Mouse (Mus musculus) embryo, embryonic 9.5 days (tissue): ENCODE data around the gene 1700023F06Rik.
A peak's percentile ranks its signal among the peaks of the same experiment; 100 is the strongest.
"Not testable (repeated sequence)": the region's sequence is repeated elsewhere in the genome, so short reads cannot be mapped to it uniquely, and the experiment has no call there.

Source experiments
- DNase-seq: peaks from one replicate; pipeline ENCODE4 v3.0.0-alpha.2; 2017; ENCODE audit errors: extremely low spot score

Gene 1700023F06Rik

GRCm38 (mm10) chr11:103222718-103223117 is 14.4 kb upstream of the 1700023F06Rik start:
- DNase-seq, result not testable (repeated sequence)

- no peak for DNase-seq
Measured at GRCm38 (mm10) chr11:103221437-103221836, 13.1 kb upstream of the 1700023F06Rik start.

- DNase-seq, result no peak
Measured at GRCm38 (mm10) chr11:103219995-103220394, 11.6 kb upstream of the 1700023F06Rik start.

GRCm38 (mm10) chr11:103219259-103219658 is 10.9 kb upstream of the 1700023F06Rik start:
- DNase-seq, result no peak

GRCm38 (mm10) chr11:103218517-103218901 is 10.2 kb upstream of the 1700023F06Rik start:
- no peak for DNase-seq

GRCm38 (mm10) chr11:103217790-103218516 is 9.6 kb upstream of the 1700023F06Rik start, which contains the start of gene Spata32:
Spata32 (minus strand) TSS chr11:103218432.
- DNase-seq, result peak; percentile 63

GRCm38 (mm10) chr11:103215355-103215754 is 7.0 kb upstream of the 1700023F06Rik start:
- no peak for DNase-seq

GRCm38 (mm10) chr11:103213712-103214111 is 5.4 kb upstream of the 1700023F06Rik start:
- no peak for DNase-seq

- no peak for DNase-seq
Measured at GRCm38 (mm10) chr11:103210291-103210690, 1.9 kb upstream of the 1700023F06Rik start.

GRCm38 (mm10) chr11:103206203-103206602 is 2.2 kb downstream of the 1700023F06Rik start:
- no peak for DNase-seq

GRCm38 (mm10) chr11:103202376-103202775 is 6.0 kb downstream of the 1700023F06Rik start:
- DNase-seq, result no peak

GRCm38 (mm10) chr11:103201664-103202063 is 6.7 kb downstream of the 1700023F06Rik start:
- DNase-seq, result no peak

- DNase-seq, result peak; percentile 24
Measured at GRCm38 (mm10) chr11:103198911-103199803, 9.2 kb downstream of the 1700023F06Rik start.

- DNase-seq, result no peak
Measured at GRCm38 (mm10) chr11:103198339-103198738, 10.0 kb downstream of the 1700023F06Rik start.

- DNase-seq, result no peak
Measured at GRCm38 (mm10) chr11:103197340-103197739, 11.0 kb downstream of the 1700023F06Rik start.

GRCm38 (mm10) chr11:103195656-103196055 is 12.7 kb downstream of the 1700023F06Rik start:
- no peak for DNase-seq

GRCm38 (mm10) chr11:103195236-103195635 is 13.1 kb downstream of the 1700023F06Rik start:
- DNase-seq, result no peak

- DNase-seq, result no peak
Measured at GRCm38 (mm10) chr11:103193825-103194168, 14.6 kb downstream of the 1700023F06Rik start.

GRCm38 (mm10) chr11:103192956-103193824 is 15.2 kb downstream of the 1700023F06Rik start:
- no peak for DNase-seq

GRCm38 (mm10) chr11:103192230-103192955 is 16.0 kb downstream of the 1700023F06Rik start:
- no peak for DNase-seq

GRCm38 (mm10) chr11:103184891-103185290 is 23.5 kb downstream of the 1700023F06Rik start:
- peak; percentile 30 for DNase-seq
